Mouse (Mus musculus): ENCODE measurements at regions not wholly inside any gene's neighbourhood (a gene's known extent, or its start where the extent isn't known, plus 50 kb on each side); places are given as distances from the start of the nearest gene placed in this dataset.
"Not testable (repeated sequence)": the region's sequence is repeated elsewhere in the genome, so short reads cannot be mapped to it uniquely, and the experiment has no call there.

DNA sequence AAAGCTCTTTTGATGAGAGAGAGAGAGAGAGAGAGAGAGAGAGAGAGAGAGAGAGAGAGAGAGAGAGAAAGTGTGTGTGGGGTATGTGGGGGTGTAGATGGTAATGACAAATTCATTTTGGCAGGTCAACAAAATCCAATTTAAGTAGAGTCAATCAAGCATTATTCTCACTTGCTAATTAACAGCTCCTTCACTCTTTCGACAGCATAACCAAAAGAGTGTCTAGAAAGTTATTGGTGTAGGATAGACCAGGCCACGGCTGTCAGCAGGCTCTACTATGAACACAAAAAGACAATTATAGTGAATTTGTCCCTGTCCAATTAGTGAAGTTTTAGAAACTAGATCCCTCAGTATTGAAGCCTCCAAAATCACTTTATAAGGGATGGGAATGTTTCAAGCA lies 378.2 kb downstream of the Pcdh20 start:
- no peak for DNase-seq

DNA sequence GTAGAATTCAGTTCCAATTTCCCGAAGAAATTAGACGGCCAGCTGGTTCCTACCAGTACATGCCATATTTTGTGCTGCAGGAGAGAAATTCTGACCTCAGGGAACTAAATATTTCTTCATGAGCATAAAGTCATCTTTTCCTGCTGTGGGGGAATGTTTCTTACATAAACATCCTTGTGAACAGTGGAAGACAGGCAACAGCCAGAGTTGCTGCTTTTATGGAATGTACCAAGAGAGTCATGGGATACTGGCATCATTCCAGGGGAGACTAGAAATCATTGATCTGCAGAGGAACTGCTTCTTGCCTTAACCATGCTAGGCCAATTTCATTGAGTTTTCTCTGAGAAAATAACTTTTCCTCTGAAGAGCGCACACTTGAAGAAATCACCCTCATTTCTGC lies 386.3 kb downstream of the Pcdh20 start:
- peak in 1 of 2 experiments; percentile 1 for DNase-seq

GRCm38 (mm10) chr14:88072880-88073468 lies 398.2 kb downstream of the Pcdh20 start:
- no peak for DNase-seq

GRCm38 (mm10) chr14:88047586-88047985 lies 423.6 kb downstream of the Pcdh20 start:
- DNase-seq, result not testable (repeated sequence)

DNA sequence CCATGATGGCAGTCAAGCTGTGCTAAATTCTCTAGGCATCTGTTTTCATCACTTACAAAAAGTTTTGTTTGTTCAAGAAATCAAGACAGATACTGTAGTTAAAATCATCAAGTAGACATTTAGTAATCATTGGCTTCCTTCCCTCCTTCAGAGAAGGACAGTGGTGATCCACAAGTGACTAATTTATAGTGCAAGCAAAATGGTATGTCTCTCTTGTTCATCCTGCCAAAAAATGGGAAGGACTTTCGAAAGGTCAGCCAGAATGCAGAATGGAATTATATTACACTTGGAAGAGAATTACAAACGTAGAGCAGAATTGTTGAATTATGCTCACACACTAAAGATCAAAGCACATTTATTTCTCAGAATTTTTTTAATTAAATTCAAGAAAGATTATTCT lies 457.3 kb downstream of the Pcdh20 start:
- no peak for DNase-seq

GRCm38 (mm10) chr14:88013186-88013585 lies 458.0 kb downstream of the Pcdh20 start:
- DNase-seq, result no peak

DNA sequence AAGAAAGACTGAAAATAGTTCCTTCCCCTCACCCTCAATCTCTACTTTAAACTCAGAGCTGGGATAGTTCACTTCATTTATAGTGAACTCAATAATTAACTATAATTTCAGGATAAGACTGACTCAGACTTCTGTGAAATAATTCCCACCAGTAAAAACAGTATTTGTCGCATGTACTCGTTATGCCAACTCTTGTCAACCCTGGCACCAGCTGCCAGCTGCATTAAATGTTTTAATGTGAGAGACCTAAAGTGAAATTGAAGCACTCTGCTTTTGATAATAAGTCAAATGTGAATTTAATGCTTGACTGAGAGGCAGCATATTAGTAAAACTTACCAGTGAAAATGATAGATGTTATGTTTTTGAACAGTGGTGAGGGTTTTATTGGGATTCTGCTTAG lies 474.6 kb downstream of the Pcdh20 start:
- DNase-seq, result no peak

All from cerebellum, postnatal 10 days (tissue).